ENCODE assay signal across 8 mouse cellular contexts in the genomic region with DNA sequence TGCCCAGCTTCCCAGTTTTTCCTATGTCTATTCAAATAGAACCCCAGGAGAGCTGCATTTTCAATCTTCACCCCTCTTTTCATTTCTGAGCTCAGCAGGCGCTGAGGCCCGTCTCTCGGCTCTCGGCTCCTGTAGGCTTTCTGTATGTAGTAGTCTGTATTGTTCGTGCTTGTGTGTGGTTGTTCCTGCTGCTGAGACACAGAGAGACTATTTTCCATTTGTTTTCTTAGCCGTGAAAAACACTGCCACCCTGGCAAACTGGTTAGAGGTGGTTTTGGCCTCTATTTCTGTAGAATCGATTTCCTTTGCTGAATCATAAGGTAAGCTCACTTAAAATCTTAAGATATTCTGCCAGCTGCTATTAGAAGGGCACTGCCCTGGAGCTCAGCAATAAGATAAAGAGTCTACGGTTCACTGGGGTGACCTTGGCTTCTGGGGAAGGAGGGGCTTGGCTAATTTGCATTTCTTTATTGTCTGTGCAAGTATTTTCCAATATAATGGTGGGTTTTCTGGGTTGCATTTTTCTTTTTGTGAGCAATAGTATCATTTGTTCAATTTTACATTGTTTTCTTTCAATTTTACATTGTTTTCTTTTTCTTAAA. TPM values are rescaled to one million over a fixed set of nuclear protein-coding genes. Genes with fewer than 3 reads are reported as not detected.
A peak's percentile ranks its signal among the peaks of the same experiment; 100 is the strongest.
DNase-seq lines count a peak whose midpoint lies in the region; ATAC-seq and TF ChIP-seq lines count a peak whose summit lies in the region.

A gene (plus strand): TSS at position 165 of the 602 bp plus-strand sequence.

- 52% methylated on average over 8 of the region's 8 CpGs for WGBS in cerebellum, adult 2 months
- 7% methylated on average over 8 of the region's 8 CpGs for WGBS in hindbrain, embryonic 15.5 days
- 86% methylated on average over 8 of the region's 8 CpGs for WGBS in macrophage (ENCODE audit: missing documents)

- H3K27me3 ChIP-seq in cerebellum, adult 2 months (ENCODE audit: control insufficient read depth, insufficient read depth, low read length) = no peaks in the 10 kb centered on the region
- H3K27me3 ChIP-seq in hindbrain, embryonic 15.5 days = no peaks in the 10 kb centered on the region

- no peak for TF ChIP-seq CTCF in cerebellum, adult 2 months (IDR thresholded peaks at IDR 0.05; ENCODE audit: borderline replicate concordance, insufficient read depth, low read depth, low read length)

- no peak for TF ChIP-seq POLR2A in cerebellum, adult 2 months (IDR thresholded peaks at IDR 0.05; ENCODE audit: borderline replicate concordance, insufficient read depth, low read length)

- H3K9me3 ChIP-seq in hindbrain, embryonic 15.5 days = no peaks in the 10 kb centered on the region

- no peak for DNase-seq in cerebellum, adult 2 months
- DNase-seq in cerebellum, adult 8-10 months = no peak
- DNase-seq in urinary bladder, adult 2 months (ENCODE audit: low spot score) = no peak
- DNase-seq in urinary bladder, postnatal 4 days (ENCODE audit: low spot score in 2 of 2) = no peak
- no peak for DNase-seq in ovary, adult 18-20 months (ENCODE audit: low spot score)
- no peak for DNase-seq in gastrocnemius, adult 8-10 months (ENCODE audit: low spot score in 2 of 2)

- no peak within 1 kb of the TSS for H3K27ac ChIP-seq in cerebellum, adult 2 months (ENCODE audit: insufficient read depth, low read length)
- H3K27ac ChIP-seq in hindbrain, embryonic 15.5 days (replicated peaks) = peak within 1 kb of the TSS; percentile 62
- H3K27ac ChIP-seq in macrophage = no peak within 1 kb of the TSS

- 0 out of 2 replicates have a peak within 1 kb of the TSS, but pooled peaks have one; percentile 1 for H3K4me2 ChIP-seq in hindbrain, embryonic 15.5 days

- no peaks in the 10 kb centered on the region for H3K36me3 ChIP-seq in hindbrain, embryonic 15.5 days
- no peaks in the 10 kb centered on the region for H3K36me3 ChIP-seq in macrophage (ENCODE audit: inconsistent target)

- H3K9ac ChIP-seq in hindbrain, embryonic 15.5 days = no peak within 1 kb of the TSS

- ATAC-seq in hindbrain, embryonic 15.5 days (ENCODE audit: low FRiP score, low read depth) = no peak

- no peak within 1 kb of the TSS for H3K4me3 ChIP-seq in cerebellum, adult 2 months (replicated peaks; ENCODE audit: insufficient read depth, low read depth, low read length)
- H3K4me3 ChIP-seq in hindbrain, embryonic 15.5 days = no peak within 1 kb of the TSS
- H3K4me3 ChIP-seq in macrophage (ENCODE audit: inconsistent target) = no peak within 1 kb of the TSS

- no peaks in the 10 kb centered on the region for H3K79me2 ChIP-seq in macrophage (ENCODE audit: inconsistent target)

- H3K4me1 ChIP-seq in cerebellum, adult 2 months (ENCODE audit: control insufficient read depth, insufficient read depth, low read length) = no peaks in the 10 kb centered on the region
- peaks cover 5% of the 10 kb centered on the region for H3K4me1 ChIP-seq in hindbrain, embryonic 15.5 days (replicated peaks)

RNA-seq across cellular contexts. Expression of the gene that starts here (rescaled TPM):
- 254 and 269 TPM in 2 replicates for polyA plus RNA-seq in cerebellum, adult 2 months (2012; rRNA removed)
- polyA plus RNA-seq in urinary bladder, adult 2 months (2012; rRNA removed) = 54.7 and 60.0 TPM in 2 replicates
- polyA plus RNA-seq in hindbrain, embryonic 15.5 days (2015; fragmentation: Nextera tagmentation; extraction: Ambion mirVana) = 75.3 and 79.0 TPM in 2 replicates
- total RNA-seq in macrophage (2018; cell fraction: chromatin; rRNA removed) = 100 to 1,000 TPM in 2 of 26 experiments, 10 to 100 TPM in 23, 1 to 10 TPM in 1; 8.4 to 182 (median 25.7) TPM
- total RNA-seq in macrophage (2018; cell fraction: cytosol; rRNA removed) = 10 to 100 TPM; 28.1 to 85.5 (median 42.4) TPM
- 100 to 1,000 TPM in 4 of 26 experiments, 10 to 100 TPM in 22; 50.8 to 110 (median 77.3) TPM for total RNA-seq in macrophage (2018; cell fraction: nucleus; rRNA removed)
- 26.8 to 55.6 TPM (median 36.2 TPM) in 3 replicates for polyA plus RNA-seq in macrophage (2018)
- 10 to 100 TPM in 1 of 4 experiments, 1 to 10 TPM in 3; 7.3 to 10.5 (median 7.7) TPM for total RNA-seq in gastrocnemius, adult 8-10 months (2022)
